ENCODE assay signal across 24 mouse cellular contexts in genomic region chr4:88998286-88998685, GRCm38 (mm10).
A peak's percentile ranks its signal among the peaks of the same experiment; 100 is the strongest.
DNase-seq lines count a peak whose midpoint lies in the region; TF ChIP-seq lines count a peak whose summit lies in the region.
"Had no signal": no experiment of that assay in that cellular context is flagged by ENCODE, and none has a peak within 500 bp of the region (broad histone marks: within the 10 kb centered on the region; RNA-seq: fewer than 3 reads in every experiment).

No protein-coding gene starts in this region.

- 92% methylated on average over 5 of the region's 5 CpGs for WGBS in thymus, adult 2 months

- no peaks in the 10 kb centered on the region for H3K4me1 ChIP-seq in thymus, adult 2 months (replicated peaks; ENCODE audit: control insufficient read depth, insufficient read depth, low read length)
- H3K4me1 ChIP-seq: embryonic facial prominence, embryonic 10.5 days; embryonic facial prominence, embryonic 13.5 days; forebrain, embryonic 10.5 days; hindbrain, embryonic 12.5 days; hindbrain, embryonic 15.5 days had no signal

- H3K79me3 ChIP-seq in C2C12 (ENCODE audit: low read depth): no peaks in the 10 kb centered on the region

- H3K4me3 ChIP-seq in C2C12 (ENCODE audit: insufficient read depth, poor library complexity, severe bottlenecking): no peak overlapping the region
- no peak overlapping the region for H3K4me3 ChIP-seq in layer of hippocampus, adult 2 months
- no peak overlapping the region for H3K4me3 ChIP-seq in thymus, adult 2 months (ENCODE audit: control insufficient read depth, insufficient read depth, low read length)
- H3K4me3 ChIP-seq: embryonic facial prominence, embryonic 10.5 days; embryonic facial prominence, embryonic 13.5 days; forebrain, embryonic 10.5 days; gastrocnemius, adult 2 months; hindbrain, embryonic 12.5 days; hindbrain, embryonic 15.5 days had no signal

- peak; percentile 37 for DNase-seq in 3134 (ENCODE audit: extremely low read depth, insufficient read length, low spot score)
- DNase-seq in Muller cell, postnatal 12 days (ENCODE audit: inconsistent ontology term): peak; percentile 65
- DNase-seq in induced T-regulatory cell, adult 2 months (ENCODE audit: low read depth): peak; percentile 27
- DNase-seq in cerebellum, postnatal 14 days: no peak
- DNase-seq in kidney, postnatal 36 days: no peak
- no peak for DNase-seq in layer of hippocampus, adult 2 months (ENCODE audit: low spot score in 2 of 2)
- DNase-seq in thymus, adult 2 months: no peak
- DNase-seq: adrenal gland, adult 2 months; adrenal gland, postnatal 14 days; cerebellum, adult 11 months; cerebellum, adult 2 months; cerebellum, adult 9-11 months; cerebellum, postnatal 36 days; embryo, embryonic 11 days; forebrain, postnatal 0 days; gastrocnemius, adult 2 months; gastrocnemius, postnatal 14 days; heart, adult 11 months had no signal

- no peaks in the 10 kb centered on the region for H3K27me3 ChIP-seq in C2C12 (ENCODE audit: control insufficient read depth, insufficient read depth, insufficient read length)
- H3K27me3 ChIP-seq in thymus, adult 2 months (ENCODE audit: control insufficient read depth, insufficient read depth, low read length): no peaks in the 10 kb centered on the region
- H3K27me3 ChIP-seq: embryonic facial prominence, embryonic 13.5 days; hindbrain, embryonic 12.5 days; hindbrain, embryonic 15.5 days had no signal

- no peak for TF ChIP-seq CTCF in C2C12 (IDR thresholded peaks at IDR 0.05; ENCODE audit: control insufficient read depth, insufficient read depth, insufficient read length)
- no peak for TF ChIP-seq CTCF in layer of hippocampus, adult 2 months (conservative IDR thresholded peaks at IDR 0.05)
- TF ChIP-seq CTCF in thymus, adult 2 months (IDR thresholded peaks at IDR 0.05; ENCODE audit: borderline replicate concordance, control insufficient read depth, extremely low read depth, insufficient read depth, low read length, poor library complexity): no peak

- H3K27ac ChIP-seq in layer of hippocampus, adult 2 months: no peak overlapping the region
- H3K27ac ChIP-seq in thymus, adult 2 months (ENCODE audit: control insufficient read depth, insufficient read depth, low read length): no peak overlapping the region
- H3K27ac ChIP-seq: embryonic facial prominence, embryonic 10.5 days; embryonic facial prominence, embryonic 13.5 days; forebrain, embryonic 10.5 days; gastrocnemius, adult 2 months; hindbrain, embryonic 12.5 days; hindbrain, embryonic 15.5 days had no signal

- peaks cover 1% of the 10 kb centered on the region for H3K36me3 ChIP-seq in C2C12 (ENCODE audit: control insufficient read depth, insufficient read depth)
- H3K36me3 ChIP-seq in thymus, adult 2 months (ENCODE audit: control insufficient read depth, insufficient read depth, low read length): no peaks in the 10 kb centered on the region
- H3K36me3 ChIP-seq: embryonic facial prominence, embryonic 10.5 days; embryonic facial prominence, embryonic 13.5 days; forebrain, embryonic 10.5 days; hindbrain, embryonic 12.5 days; hindbrain, embryonic 15.5 days had no signal

- H3ac ChIP-seq in C2C12 (ENCODE audit: control insufficient read depth, insufficient read length, low read depth): no peak overlapping the region

- TF ChIP-seq POLR2A in thymus, adult 2 months (IDR thresholded peaks at IDR 0.05; ENCODE audit: control insufficient read depth, extremely low read depth, insufficient read depth, low read length, poor library complexity): no peak

- H3K79me2 ChIP-seq in C2C12 (ENCODE audit: control insufficient read depth, insufficient read depth): no peaks in the 10 kb centered on the region

TF ChIP-seq in C2C12, 6 proteins besides CTCF, POLR2A, EP300 and RAD21:
- TF ChIP-seq MAX (IDR thresholded peaks at IDR 0.05): peak; percentile 33
- no peak for TF ChIP-seq MYOD1 (IDR thresholded peaks at IDR 0.05; ENCODE audit: control insufficient read depth, insufficient read length, low read depth)

Comparison
In these comparisons a context has a peak if more than half of its experiments do, and no peak if none do; other contexts are left out.
1. DNase-seq: peak in 3134 (single experiment), Muller cell, postnatal 12 days (single experiment) and induced T-regulatory cell, adult 2 months (single experiment); none in cerebellum, postnatal 14 days (0 of 2), kidney, postnatal 36 days (0 of 2), layer of hippocampus, adult 2 months (0 of 2) and thymus, adult 2 months (single experiment).